Mouse (Mus musculus) cortical plate, adult 2 months (tissue): Measurements from ENCODE around the gene Gm44790. TPM values are rescaled to one million over a fixed set of nuclear protein-coding genes. Genes with fewer than 3 reads are reported as not detected.

ENCODE experiments used
- H3K27ac ChIP-seq: fragments of 200-500 bp; 2 replicates; pipeline ENCODE4 v1.5.1; 2012; ENCODE audit warnings: low read length, control low read depth, inconsistent platforms; ENCODE audit not compliant: insufficient read depth
- H3K4me1 ChIP-seq: fragments of 200-500 bp; 2 replicates; pipeline ENCODE4 v1.6.1; 2011; ENCODE audit warnings: low read length; ENCODE audit not compliant: control insufficient read depth, insufficient read depth
- H3K4me3 ChIP-seq: fragments of 200-500 bp; 2 replicates; pipeline ENCODE4 v1.5.1; 2011; ENCODE audit warnings: mild to moderate bottlenecking, low read length, control low read depth; ENCODE audit not compliant: insufficient read depth
- CTCF ChIP-seq: fragments of 200-500 bp; IDR thresholded peaks from 2 replicates; pipeline ENCODE4 v1.5.1; 2011; ENCODE audit warnings: mild to moderate bottlenecking, control low read depth, low read length; ENCODE audit not compliant: insufficient read depth; ENCODE audit errors: extremely low read depth
- POLR2A ChIP-seq: fragments of 200-500 bp; IDR thresholded peaks from 2 replicates; pipeline ENCODE4 v1.6.1; 2011; ENCODE audit warnings: mild to moderate bottlenecking, low read length, control low read depth; ENCODE audit not compliant: insufficient read depth; ENCODE audit errors: extremely low read depth
- polyA plus RNA-seq: library from polyadenylated mRNA; depleted of rRNA; stranded (reverse); fragments of >200 nt; gene quantifications from 2 replicates; pipeline ENCODE4 v1.2.3, GENCODE M21; 2012

Gm44790 gene
- polyA plus RNA-seq, 1 experiment: 1.0 TPM

GRCm38 (mm10) chr6:86394078-86394720 is 32.3 kb upstream of the Gm44790 start:
- TF ChIP-seq CTCF (no peak), POLR2A (no peak)
- H3K4me3 ChIP-seq: no peak overlapping the region
- H3K4me1 ChIP-seq: peaks cover 4% of the 10 kb centered on the region; the same call in 1 of the 2 replicates
- no peak overlapping the region for H3K27ac ChIP-seq

DNA sequence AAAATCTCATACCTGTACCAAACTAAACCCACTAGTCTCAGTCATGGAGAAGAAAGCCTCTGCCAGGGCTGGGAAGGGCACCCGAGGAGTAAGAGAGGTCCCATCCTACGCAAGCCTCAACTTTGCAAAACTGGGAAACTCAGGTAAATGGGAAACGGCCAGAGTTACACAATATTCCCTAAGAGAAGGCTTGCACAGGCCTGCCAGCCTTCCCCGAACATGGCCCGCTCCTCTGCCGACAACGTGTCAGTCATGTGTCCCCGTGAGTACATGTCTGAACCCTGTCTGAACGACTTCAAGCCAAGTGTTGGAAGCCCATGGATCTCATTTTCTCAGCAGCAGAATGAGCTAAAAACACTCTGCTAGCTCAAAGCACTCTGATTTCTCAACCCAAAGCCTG is 31.4 kb upstream of the Gm44790 start:
- H3K27ac ChIP-seq: no peak overlapping the region
- peaks cover 4% of the 10 kb centered on the region; the same call in 1 of the 2 replicates for H3K4me1 ChIP-seq
- H3K4me3 ChIP-seq: no peak overlapping the region; the same call in 1 of the 2 replicates
- TF ChIP-seq CTCF: no peak
- TF ChIP-seq POLR2A: no peak

DNA sequence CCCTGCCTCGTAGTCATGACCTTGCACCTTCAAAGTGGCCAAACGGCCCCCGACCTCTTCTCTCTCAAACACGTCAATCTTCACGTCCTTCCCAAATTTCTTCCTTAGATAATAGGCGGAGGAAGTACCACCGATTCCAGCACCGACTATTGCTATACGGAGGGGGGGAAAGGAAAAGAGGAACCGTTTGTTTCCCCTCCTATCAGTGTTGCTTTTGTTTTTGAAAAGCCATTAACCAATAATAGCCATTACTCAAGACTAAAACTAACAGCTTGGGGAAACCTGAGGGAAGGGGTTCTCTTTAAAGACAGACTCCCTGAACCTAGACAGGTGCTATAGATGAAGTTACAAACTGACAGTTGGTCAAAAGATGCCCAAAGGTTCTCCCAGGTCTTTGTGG is 30.5 kb upstream of the Gm44790 start:
- no peak overlapping the region for H3K27ac ChIP-seq
- TF ChIP-seq CTCF: no peak
- no peak for TF ChIP-seq POLR2A
- peaks cover 4% of the 10 kb centered on the region; the same call in 1 of the 2 replicates for H3K4me1 ChIP-seq
- H3K4me3 ChIP-seq: peak overlapping the region; percentile 61

DNA sequence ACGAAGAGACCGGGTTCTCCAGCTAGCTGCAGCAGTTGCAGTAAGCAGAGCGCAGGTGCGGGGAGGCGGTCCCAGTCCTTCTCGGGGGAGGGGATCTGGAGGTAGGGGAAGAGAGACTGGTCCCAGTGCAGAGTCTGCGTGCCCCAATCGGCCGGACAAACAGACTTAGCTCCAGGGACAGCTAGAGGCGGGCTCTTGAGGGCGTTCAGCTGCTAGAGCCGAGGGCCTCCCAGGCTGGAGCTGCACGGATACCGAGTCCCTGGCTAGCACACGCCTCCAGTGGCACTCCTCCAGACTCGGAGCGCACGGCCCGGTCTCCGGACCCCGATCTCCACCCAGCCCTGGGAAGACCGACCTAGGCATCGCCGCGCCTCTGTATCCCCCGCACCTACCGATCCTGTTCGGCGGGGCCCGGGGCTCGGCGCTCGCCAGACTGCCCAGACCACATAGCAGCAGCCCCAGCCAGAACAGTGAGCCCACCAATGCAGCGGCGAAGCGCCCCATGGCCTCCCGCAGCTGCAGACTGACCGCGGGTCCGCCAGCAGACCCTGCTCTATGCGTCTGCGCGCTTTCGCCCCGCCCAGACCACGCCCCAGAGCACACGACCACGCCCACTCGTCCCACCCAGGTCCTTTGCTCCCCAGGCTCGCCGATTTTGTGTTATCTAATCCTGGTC is 29.7 kb upstream of the Gm44790 start, which contains the start of gene Pcyox1:
Gene Pcyox1 (minus strand): TSS at position 574 of the 676 bp plus-strand sequence.
- Histone ChIP-seq H3K4me1 (peaks cover 4% of the 10 kb centered on the region; the same call in 1 of the 2 replicates), H3K27ac (peak within 1 kb of the TSS; percentile 72), H3K4me3 (peak within 1 kb of the TSS; percentile 61)
- TF ChIP-seq CTCF (no peak), POLR2A (peak; percentile 97)

DNA sequence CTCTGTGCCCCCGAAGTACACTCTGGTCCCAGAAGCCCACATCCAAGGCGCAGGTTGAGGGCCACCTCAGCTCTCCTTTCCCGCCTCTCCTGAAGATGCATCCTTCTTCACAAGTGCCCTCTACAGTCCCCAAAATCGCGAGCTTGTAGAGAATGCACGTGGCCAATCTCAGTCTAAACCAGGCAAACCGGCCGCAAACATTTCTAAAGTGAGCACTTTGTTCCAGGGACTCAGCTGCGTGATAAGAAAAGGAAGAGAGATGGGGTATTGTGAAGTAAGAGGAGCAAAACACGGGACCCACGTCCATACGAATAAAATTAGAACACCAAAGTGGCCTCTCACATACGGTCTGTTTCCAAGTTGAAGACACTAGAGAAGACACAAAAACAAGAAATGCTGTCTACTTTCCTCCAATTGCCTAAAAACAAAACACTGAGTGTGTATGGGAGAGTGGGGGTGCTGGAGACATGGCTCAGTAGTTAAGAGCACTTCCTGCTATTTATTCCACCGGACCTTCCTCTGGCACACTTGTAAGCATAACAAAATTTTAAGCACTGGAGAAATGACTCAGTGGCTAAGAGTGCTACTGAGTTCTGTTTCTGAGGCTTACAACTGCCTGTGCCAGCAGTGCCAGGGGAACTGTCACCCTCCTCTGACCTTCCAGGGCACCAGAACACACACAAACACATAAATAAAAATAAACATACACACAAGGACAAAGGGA is 29.0 kb upstream of the Gm44790 start:
- peaks cover 4% of the 10 kb centered on the region; the same call in 1 of the 2 replicates for H3K4me1 ChIP-seq
- no peak overlapping the region for H3K27ac ChIP-seq
- peak overlapping the region; percentile 61 for H3K4me3 ChIP-seq
- TF ChIP-seq POLR2A: no peak
- no peak for TF ChIP-seq CTCF

GRCm38 (mm10) chr6:86398986-86399385 is 27.5 kb upstream of the Gm44790 start:
- Histone ChIP-seq H3K4me3 (no peak overlapping the region), H3K27ac (no peak overlapping the region), H3K4me1 (peaks cover 4% of the 10 kb centered on the region; the same call in 1 of the 2 replicates)
- TF ChIP-seq CTCF: no peak

DNA sequence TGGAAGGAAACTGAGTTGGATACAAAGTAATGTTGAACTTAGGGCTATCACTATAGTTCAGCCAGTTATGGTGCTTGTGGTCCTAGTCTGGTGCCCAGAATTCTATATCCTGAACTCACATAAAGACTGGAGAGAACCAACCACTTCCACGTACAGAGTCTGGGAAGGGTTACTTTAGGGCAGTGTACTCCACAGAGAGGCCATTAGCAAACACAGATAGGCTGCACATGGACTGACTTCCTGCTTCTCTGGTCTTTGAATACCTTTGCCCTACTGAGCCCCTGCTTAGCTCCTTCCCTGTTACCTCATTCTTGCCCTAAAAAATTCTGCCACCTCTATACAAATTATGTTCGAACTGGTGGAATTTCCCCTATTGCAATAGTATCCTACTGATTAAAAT is 26.5 kb upstream of the Gm44790 start:
- Histone ChIP-seq H3K4me1 (peaks cover 1% of the 10 kb centered on the region; the same call in 1 of the 2 replicates), H3K27ac (no peak overlapping the region), H3K4me3 (no peak overlapping the region)
- TF ChIP-seq POLR2A: no peak
- TF ChIP-seq CTCF: no peak

GRCm38 (mm10) chr6:86400972-86401371 is 25.5 kb upstream of the Gm44790 start:
- peaks cover 2% of the 10 kb centered on the region; the same call in 1 of the 2 replicates for H3K4me1 ChIP-seq
- H3K27ac ChIP-seq: no peak overlapping the region
- H3K4me3 ChIP-seq: no peak overlapping the region
- TF ChIP-seq CTCF: peak; percentile 58
- no peak for TF ChIP-seq POLR2A
